Mouse (Mus musculus) neural tube, embryonic 11.5 days (tissue): ENCODE data around the gene Gm21985. TPM values are rescaled to one million over a fixed set of nuclear protein-coding genes. Genes with fewer than 3 reads are reported as not detected.
"Not testable (repeated sequence)": the region's sequence is repeated elsewhere in the genome, so short reads cannot be mapped to it uniquely, and the experiment has no call there.

ENCODE experiments used
- ATAC-seq: fragments of 200-750 bp; cut with Nextera tagmentation; 2 replicates; pipeline ENCODE4 v1.8.0; 2017; ENCODE audit warnings: moderate number of reproducible peaks, mild to moderate bottlenecking, moderate TSS enrichment, moderate library complexity; ENCODE audit not compliant: insufficient read depth, low FRiP score, low TSS enrichment
- DNase-seq: peaks from one replicate; pipeline ENCODE4 v3.0.0-alpha.2; 2015; ENCODE audit warnings: low spot score
- H3K27ac ChIP-seq: fragments of 300-500 bp; sonication (generic); 2 replicates; pipeline ENCODE4 v1.5.1; 2014; ENCODE audit warnings: low read depth, mild to moderate bottlenecking, low read length
- H3K27me3 ChIP-seq: fragments of 300-500 bp; sonication (generic); 2 replicates; pipeline ENCODE4 v1.6.1; 2014; ENCODE audit warnings: mild to moderate bottlenecking, low read length, mixed read lengths; ENCODE audit not compliant: control insufficient read depth, insufficient read depth
- H3K36me3 ChIP-seq: fragments of 300-500 bp; sonication (generic); 2 replicates; pipeline ENCODE4 v1.6.1; 2014; ENCODE audit warnings: mild to moderate bottlenecking, low read length, moderate library complexity, mixed read lengths; ENCODE audit not compliant: control insufficient read depth, insufficient read depth
- H3K4me1 ChIP-seq: fragments of 300-500 bp; sonication (generic); 2 replicates; pipeline ENCODE4 v1.6.1; 2014; ENCODE audit warnings: low read length, mixed read lengths; ENCODE audit not compliant: control insufficient read depth, insufficient read depth
- H3K4me2 ChIP-seq: fragments of 300-500 bp; sonication (generic); 2 replicates; pipeline ENCODE4 v1.6.1; 2014; ENCODE audit warnings: low read depth, mild to moderate bottlenecking, moderate library complexity
- H3K4me3 ChIP-seq: fragments of 300-500 bp; sonication (generic); 2 replicates; pipeline ENCODE4 v1.5.1; 2014; ENCODE audit warnings: low read depth, low read length
- H3K9ac ChIP-seq: fragments of 300-500 bp; sonication (generic); 2 replicates; pipeline ENCODE4 v1.6.1; 2014; ENCODE audit warnings: mild to moderate bottlenecking, low read length
- H3K9me3 ChIP-seq: fragments of 300-500 bp; sonication (generic); 2 replicates; pipeline ENCODE4 v1.6.1; 2016; ENCODE audit warnings: low read length; ENCODE audit not compliant: control insufficient read depth
- WGBS: fragments of 180-500 bp; shearing (Covaris S2); extraction: QIAGEN DNeasy Blood & Tissue Kit; methylation state at CpG from one replicate; pipeline ENCODE4 v1.1.7; 2014; 5-methylcytosine and 5-hydroxymethylcytosine counted together
- polyA plus RNA-seq: library from polyadenylated mRNA; unstranded; fragments of >200 nt; fragmentation: Nextera tagmentation; extraction: Ambion mirVana; gene quantifications from 2 replicates; pipeline ENCODE4 v1.2.1, GENCODE M21; 2014

Gm21985 gene
- polyA plus RNA-seq, 1 experiment from 2014 or later = not detected

- Histone ChIP-seq H3K4me1 (no peaks in the 10 kb centered on the region), H3K9me3 (no peaks in the 10 kb centered on the region), H3K27me3 (no peaks in the 10 kb centered on the region), H3K36me3 (no peaks in the 10 kb centered on the region), H3K9ac (no peak overlapping the region), H3K4me3 (no peak overlapping the region), H3K27ac (no peak overlapping the region), H3K4me2 (no peak overlapping the region)
- ATAC-seq (no peak), DNase-seq (no peak)
- whole genome bisulfite sequencing = 86% methylated on average over 6 of the region's 6 CpGs
Measured at GRCm38 (mm10) chr2:112273474-112273873, 7.4 kb downstream of the Gm21985 start.

GRCm38 (mm10) chr2:112276870-112277269 lies 10.8 kb downstream of the Gm21985 start:
- H3K4me1 ChIP-seq = no peaks in the 10 kb centered on the region
- H3K4me3 ChIP-seq = no peak overlapping the region
- no peaks in the 10 kb centered on the region for H3K9me3 ChIP-seq
- H3K36me3 ChIP-seq = no peaks in the 10 kb centered on the region
- no peak for DNase-seq
- no peak for ATAC-seq
- whole genome bisulfite sequencing = 96% methylated on average over 3 of the region's 3 CpGs
- no peak overlapping the region for H3K4me2 ChIP-seq
- H3K9ac ChIP-seq = no peak overlapping the region
- H3K27ac ChIP-seq = no peak overlapping the region
- no peaks in the 10 kb centered on the region for H3K27me3 ChIP-seq

- no peak for ATAC-seq
- Histone ChIP-seq H3K9me3 (no peaks in the 10 kb centered on the region), H3K27me3 (no peaks in the 10 kb centered on the region), H3K27ac (no peak overlapping the region), H3K4me1 (no peaks in the 10 kb centered on the region), H3K9ac (no peak overlapping the region), H3K36me3 (no peaks in the 10 kb centered on the region), H3K4me2 (no peak overlapping the region), H3K4me3 (no peak overlapping the region)
- no peak for DNase-seq
- 80% methylated on average over 1 of the region's 1 CpGs for WGBS
Measured at GRCm38 (mm10) chr2:112282846-112283245, 16.7 kb downstream of the Gm21985 start.

- Histone ChIP-seq H3K9ac (peak overlapping the region; percentile 37), H3K36me3 (no peaks in the 10 kb centered on the region), H3K27me3 (no peaks in the 10 kb centered on the region), H3K4me2 (peak overlapping the region; percentile 65), H3K27ac (no peak overlapping the region), H3K4me3 (peak overlapping the region; percentile 34), H3K9me3 (no peaks in the 10 kb centered on the region), H3K4me1 (no peaks in the 10 kb centered on the region)
- DNase-seq = peak; percentile 72
- ATAC-seq = peak; percentile 95
- 3% methylated on average over 21 of the region's 21 CpGs for WGBS
Measured at GRCm38 (mm10) chr2:112284363-112285030, 18.4 kb downstream of the Gm21985 start.

GRCm38 (mm10) chr2:112285031-112285390 lies 18.9 kb downstream of the Gm21985 start:
- no peaks in the 10 kb centered on the region for H3K27me3 ChIP-seq
- 63% methylated on average over 6 of the region's 6 CpGs for WGBS
- H3K9me3 ChIP-seq = no peaks in the 10 kb centered on the region
- no peak overlapping the region for H3K9ac ChIP-seq
- peak overlapping the region; percentile 65 for H3K4me2 ChIP-seq
- H3K27ac ChIP-seq = no peak overlapping the region
- H3K36me3 ChIP-seq = no peaks in the 10 kb centered on the region
- H3K4me1 ChIP-seq = no peaks in the 10 kb centered on the region
- H3K4me3 ChIP-seq = peak overlapping the region; percentile 34; the same call in 1 of the 2 replicates
- no peak for DNase-seq
- ATAC-seq = no peak

- 87% methylated on average over 1 of the region's 1 CpGs for WGBS
- ATAC-seq, H3K4me2 ChIP-seq: not testable (repeated sequence)
Measured at GRCm38 (mm10) chr2:112286062-112286461, 19.9 kb downstream of the Gm21985 start.

GRCm38 (mm10) chr2:112287059-112287458 lies 20.9 kb downstream of the Gm21985 start:
- no peak for DNase-seq
- WGBS = 74% methylated on average over 4 of the region's 4 CpGs
- no peaks in the 10 kb centered on the region for H3K27me3 ChIP-seq
- no peak overlapping the region for H3K4me3 ChIP-seq
- no peak overlapping the region for H3K9ac ChIP-seq
- H3K36me3 ChIP-seq = no peaks in the 10 kb centered on the region
- H3K4me2 ChIP-seq = no peak overlapping the region
- no peak overlapping the region for H3K27ac ChIP-seq
- no peaks in the 10 kb centered on the region for H3K4me1 ChIP-seq
- no peaks in the 10 kb centered on the region for H3K9me3 ChIP-seq
- no peak for ATAC-seq

More at GRCm38 (mm10) chr2:112286062-112286461, 19.9 kb downstream of the Gm21985 start:
- DNase-seq, H3K36me3 ChIP-seq, H3K4me3 ChIP-seq, H3K27ac ChIP-seq, H3K27me3 ChIP-seq, H3K9me3 ChIP-seq, H3K9ac ChIP-seq, H3K4me1 ChIP-seq: not testable (repeated sequence)

- H3K36me3 ChIP-seq = no peaks in the 10 kb centered on the region
- 94% methylated on average over 3 of the region's 3 CpGs for WGBS
- no peak overlapping the region for H3K4me3 ChIP-seq
- no peak overlapping the region for H3K9ac ChIP-seq
- no peaks in the 10 kb centered on the region for H3K27me3 ChIP-seq
- no peak overlapping the region for H3K27ac ChIP-seq
- no peak overlapping the region for H3K4me2 ChIP-seq
- no peaks in the 10 kb centered on the region for H3K9me3 ChIP-seq
- no peak for DNase-seq
- no peak for ATAC-seq
- no peaks in the 10 kb centered on the region for H3K4me1 ChIP-seq
Measured at GRCm38 (mm10) chr2:112289507-112289906, 23.4 kb downstream of the Gm21985 start.

GRCm38 (mm10) chr2:112292823-112293222 lies 26.7 kb downstream of the Gm21985 start:
- H3K9ac ChIP-seq = no peak overlapping the region
- H3K4me3 ChIP-seq = no peak overlapping the region
- 88% methylated on average over 2 of the region's 2 CpGs for WGBS
- ATAC-seq (no peak), DNase-seq (no peak)
- no peak overlapping the region for H3K4me2 ChIP-seq
- H3K9me3 ChIP-seq = no peaks in the 10 kb centered on the region
- no peaks in the 10 kb centered on the region for H3K4me1 ChIP-seq
- no peaks in the 10 kb centered on the region for H3K27me3 ChIP-seq
- no peaks in the 10 kb centered on the region for H3K36me3 ChIP-seq
- no peak overlapping the region for H3K27ac ChIP-seq
